Mouse (Mus musculus) liver, embryonic 16.5 days (tissue): ENCODE measurements around the gene Rbms3. TPM values are rescaled to one million over a fixed set of nuclear protein-coding genes. Genes with fewer than 3 reads are reported as not detected.

Experiments used
- ATAC-seq: fragments of 200-750 bp; cut with Nextera tagmentation; 2 replicates; pipeline ENCODE4 v1.8.0; 2017; ENCODE audit warnings: low read depth, mild to moderate bottlenecking, moderate number of reproducible peaks, moderate library complexity
- H3K27ac ChIP-seq: fragments of 300-500 bp; sonication (generic); 2 replicates; pipeline ENCODE4 v1.5.1; 2014; ENCODE audit warnings: mild to moderate bottlenecking, low read length
- H3K27me3 ChIP-seq: fragments of 300-500 bp; sonication (generic); 2 replicates; pipeline ENCODE4 v1.6.1; 2014; ENCODE audit warnings: low read depth, low read length, mixed read lengths; ENCODE audit not compliant: control insufficient read depth, insufficient read depth
- H3K36me3 ChIP-seq: fragments of 300-500 bp; sonication (generic); 2 replicates; pipeline ENCODE4 v1.6.1; 2014; ENCODE audit warnings: mild to moderate bottlenecking; ENCODE audit not compliant: control insufficient read depth, insufficient read depth
- H3K4me1 ChIP-seq: fragments of 300-500 bp; sonication (generic); 2 replicates; pipeline ENCODE4 v1.6.1; 2014; ENCODE audit warnings: low read depth, low read length, mixed read lengths; ENCODE audit not compliant: control insufficient read depth
- H3K4me2 ChIP-seq: fragments of 300-500 bp; sonication (generic); 2 replicates; pipeline ENCODE4 v1.6.1; 2014; ENCODE audit warnings: low read depth, low read length, mixed read lengths
- H3K4me3 ChIP-seq: fragments of 300-500 bp; sonication (generic); 2 replicates; pipeline ENCODE4 v1.5.1; 2014; ENCODE audit warnings: low read depth, mild to moderate bottlenecking, low read length
- H3K9ac ChIP-seq: fragments of 300-500 bp; sonication (generic); 2 replicates; pipeline ENCODE4 v1.6.1; 2014; ENCODE audit warnings: low read depth, low read length
- H3K9me3 ChIP-seq: fragments of 300-500 bp; sonication (generic); replicated peaks from 2 replicates; pipeline ENCODE4 v1.6.1; 2016; ENCODE audit warnings: low read length; ENCODE audit not compliant: control insufficient read depth
- WGBS: fragments of 180-500 bp; shearing (Covaris S2); extraction: QIAGEN DNeasy Blood & Tissue Kit; methylation state at CpG from one replicate; pipeline ENCODE4 v1.1.7; 2014; ENCODE audit not compliant: insufficient replicate concordance; 5-methylcytosine and 5-hydroxymethylcytosine counted together
- polyA plus RNA-seq: library from polyadenylated mRNA; unstranded; fragments of >200 nt; fragmentation: Nextera tagmentation; extraction: Ambion mirVana; gene quantifications from 2 replicates; pipeline ENCODE4 v1.2.1, GENCODE M21; 2015

Rbms3 gene
- polyA plus RNA-seq, 1 experiment from 2014 or later, result 3.5 TPM

GRCm38 (mm10) chr9:117205395-117205794 is 424.3 kb downstream of the Rbms3 start:
- no peaks in the 10 kb centered on the region for H3K27me3 ChIP-seq
- no peak overlapping the region for H3K27ac ChIP-seq
- no peaks in the 10 kb centered on the region for H3K36me3 ChIP-seq
- H3K9ac ChIP-seq, result no peak overlapping the region
- no peak for ATAC-seq
- no peaks in the 10 kb centered on the region for H3K9me3 ChIP-seq
- no peak overlapping the region for H3K4me2 ChIP-seq
- H3K4me3 ChIP-seq, result no peak overlapping the region
- 38% methylated on average over 6 of the region's 6 CpGs for WGBS
- no peaks in the 10 kb centered on the region for H3K4me1 ChIP-seq

- 65% methylated on average over 7 of the region's 7 CpGs for WGBS
- no peak for ATAC-seq
Observed at GRCm38 (mm10) chr9:117200067-117200658, 429.6 kb downstream of the Rbms3 start.

GRCm38 (mm10) chr9:117197531-117197930 is 432.2 kb downstream of the Rbms3 start:
- Histone ChIP-seq H3K27ac (no peak overlapping the region), H3K27me3 (no peaks in the 10 kb centered on the region), H3K36me3 (no peaks in the 10 kb centered on the region), H3K4me3 (no peak overlapping the region), H3K4me2 (no peak overlapping the region), H3K9me3 (no peaks in the 10 kb centered on the region), H3K4me1 (no peaks in the 10 kb centered on the region), H3K9ac (no peak overlapping the region)
- ATAC-seq, result no peak
- WGBS, result 68% methylated on average over 3 of the region's 3 CpGs

More at GRCm38 (mm10) chr9:117200067-117200658, 429.6 kb downstream of the Rbms3 start:
- H3K9ac ChIP-seq, result no peak overlapping the region
- no peaks in the 10 kb centered on the region for H3K4me1 ChIP-seq
- no peaks in the 10 kb centered on the region for H3K9me3 ChIP-seq
- H3K4me3 ChIP-seq, result no peak overlapping the region
- H3K27ac ChIP-seq, result no peak overlapping the region
- no peaks in the 10 kb centered on the region for H3K27me3 ChIP-seq
- H3K36me3 ChIP-seq, result no peaks in the 10 kb centered on the region
- no peak overlapping the region for H3K4me2 ChIP-seq

GRCm38 (mm10) chr9:117192565-117193540 is 436.9 kb downstream of the Rbms3 start:
- no peak overlapping the region for H3K27ac ChIP-seq
- no peak for ATAC-seq

GRCm38 (mm10) chr9:117192093-117192492 is 437.6 kb downstream of the Rbms3 start:
- ATAC-seq, result no peak
- whole genome bisulfite sequencing, result 66% methylated on average over 15 of the region's 15 CpGs
- Histone ChIP-seq H3K27me3 (no peaks in the 10 kb centered on the region), H3K9me3 (no peaks in the 10 kb centered on the region), H3K36me3 (no peaks in the 10 kb centered on the region), H3K27ac (no peak overlapping the region), H3K4me3 (no peak overlapping the region), H3K4me2 (no peak overlapping the region), H3K4me1 (no peaks in the 10 kb centered on the region), H3K9ac (no peak overlapping the region)

More at GRCm38 (mm10) chr9:117192565-117193540, 436.9 kb downstream of the Rbms3 start:
- Histone ChIP-seq H3K4me1 (no peaks in the 10 kb centered on the region), H3K9me3 (no peaks in the 10 kb centered on the region), H3K36me3 (no peaks in the 10 kb centered on the region), H3K4me3 (no peak overlapping the region), H3K4me2 (no peak overlapping the region), H3K27me3 (no peaks in the 10 kb centered on the region), H3K9ac (no peak overlapping the region)
- 63% methylated on average over 14 of the region's 14 CpGs for WGBS

- no peak overlapping the region for H3K9ac ChIP-seq
- no peaks in the 10 kb centered on the region for H3K27me3 ChIP-seq
- H3K4me2 ChIP-seq, result no peak overlapping the region
- H3K36me3 ChIP-seq, result no peaks in the 10 kb centered on the region
- no peak overlapping the region for H3K4me3 ChIP-seq
- no peak for ATAC-seq
- no peaks in the 10 kb centered on the region for H3K9me3 ChIP-seq
- WGBS, result 51% methylated on average over 3 of the region's 3 CpGs
- no peaks in the 10 kb centered on the region for H3K4me1 ChIP-seq
- no peak overlapping the region for H3K27ac ChIP-seq
Observed at GRCm38 (mm10) chr9:117188406-117188805, 441.3 kb downstream of the Rbms3 start.

GRCm38 (mm10) chr9:117187116-117188034 is 442.3 kb downstream of the Rbms3 start:
- H3K9ac ChIP-seq, result no peak overlapping the region
- no peaks in the 10 kb centered on the region for H3K9me3 ChIP-seq

GRCm38 (mm10) chr9:117180658-117181057 is 449.1 kb downstream of the Rbms3 start:
- Histone ChIP-seq H3K27me3 (no peaks in the 10 kb centered on the region), H3K4me1 (no peaks in the 10 kb centered on the region), H3K4me2 (no peak overlapping the region), H3K27ac (no peak overlapping the region), H3K9me3 (no peaks in the 10 kb centered on the region), H3K4me3 (no peak overlapping the region), H3K36me3 (no peaks in the 10 kb centered on the region), H3K9ac (no peak overlapping the region)
- WGBS, result 69% methylated on average over 7 of the region's 7 CpGs
- no peak for ATAC-seq

More at GRCm38 (mm10) chr9:117187116-117188034, 442.3 kb downstream of the Rbms3 start:
- Histone ChIP-seq H3K4me2 (no peak overlapping the region), H3K4me1 (no peaks in the 10 kb centered on the region), H3K4me3 (no peak overlapping the region), H3K27me3 (no peaks in the 10 kb centered on the region), H3K36me3 (no peaks in the 10 kb centered on the region), H3K27ac (no peak overlapping the region)
- no peak for ATAC-seq
- 65% methylated on average over 15 of the region's 15 CpGs for WGBS
